Mouse (Mus musculus) naive thymus-derived CD4-positive, alpha-beta T cell, adult 2 months (primary cell): ENCODE measurements around the gene Ptprd.

Experiments used
- DNase-seq: peaks from one replicate; pipeline ENCODE4 v3.0.0-alpha.2; 2011; ENCODE audit warnings: low read depth

Gene Ptprd

GRCm38 (mm10) chr4:76313749-76314148, 1898.0 kb downstream of the Ptprd start:
- no peak for DNase-seq

GRCm38 (mm10) chr4:76312593-76312992, 1899.2 kb downstream of the Ptprd start:
- DNase-seq: no peak

- no peak for DNase-seq
Measured at GRCm38 (mm10) chr4:76305987-76306386, 1905.8 kb downstream of the Ptprd start.

GRCm38 (mm10) chr4:76297375-76297774, 1914.4 kb downstream of the Ptprd start:
- no peak for DNase-seq

- no peak for DNase-seq
Measured at GRCm38 (mm10) chr4:76292733-76293357, 1918.9 kb downstream of the Ptprd start.

- no peak for DNase-seq
Measured at GRCm38 (mm10) chr4:76290484-76290818, 1921.3 kb downstream of the Ptprd start.

- no peak for DNase-seq
Measured at GRCm38 (mm10) chr4:76289612-76290483, 1921.9 kb downstream of the Ptprd start.

- no peak for DNase-seq
Measured at GRCm38 (mm10) chr4:76286016-76286415, 1925.7 kb downstream of the Ptprd start.

- DNase-seq: no peak
Measured at GRCm38 (mm10) chr4:76282886-76283285, 1928.9 kb downstream of the Ptprd start.

- no peak for DNase-seq
Measured at GRCm38 (mm10) chr4:76262727-76263126, 1949.0 kb downstream of the Ptprd start.

GRCm38 (mm10) chr4:76260686-76261085, 1951.1 kb downstream of the Ptprd start:
- DNase-seq: no peak

- no peak for DNase-seq
Measured at GRCm38 (mm10) chr4:76260286-76260685, 1951.5 kb downstream of the Ptprd start.

- no peak for DNase-seq
Measured at GRCm38 (mm10) chr4:76259636-76260035, 1952.1 kb downstream of the Ptprd start.

GRCm38 (mm10) chr4:76244371-76244770, 1967.4 kb downstream of the Ptprd start:
- DNase-seq: no peak

- DNase-seq: no peak
Measured at GRCm38 (mm10) chr4:76241542-76241941, 1970.2 kb downstream of the Ptprd start.

GRCm38 (mm10) chr4:76241140-76241539, 1970.6 kb downstream of the Ptprd start:
- no peak for DNase-seq

- no peak for DNase-seq
Measured at GRCm38 (mm10) chr4:76239063-76239462, 1972.7 kb downstream of the Ptprd start.

- no peak for DNase-seq
Measured at GRCm38 (mm10) chr4:76238577-76238976, 1973.2 kb downstream of the Ptprd start.

GRCm38 (mm10) chr4:76237827-76238226, 1973.9 kb downstream of the Ptprd start:
- no peak for DNase-seq

GRCm38 (mm10) chr4:76223720-76224119, 1988.0 kb downstream of the Ptprd start:
- no peak for DNase-seq

GRCm38 (mm10) chr4:76222520-76222919, 1989.2 kb downstream of the Ptprd start:
- no peak for DNase-seq

GRCm38 (mm10) chr4:76218065-76218464, 1993.7 kb downstream of the Ptprd start:
- DNase-seq: no peak

GRCm38 (mm10) chr4:76215141-76215540, 1996.6 kb downstream of the Ptprd start:
- DNase-seq: no peak

GRCm38 (mm10) chr4:76199321-76199720, 2012.4 kb downstream of the Ptprd start:
- DNase-seq: no peak
